Mouse (Mus musculus) CH12.LX (cell line): ENCODE results near the gene Ddah2. TPM values are rescaled to one million over a fixed set of nuclear protein-coding genes. Genes with fewer than 3 reads are reported as not detected.

Experiments
- DNase-seq: peaks from one replicate; pipeline ENCODE4 v3.0.0-alpha.2; 2013; ENCODE audit errors: extremely low read depth
- H3K27ac ChIP-seq: 2 replicates; pipeline ENCODE4 v1.5.1; 2012; ENCODE audit warnings: low read depth, mild to moderate bottlenecking, control low read depth, moderate library complexity; ENCODE audit not compliant: insufficient read depth
- H3K27me3 ChIP-seq: replicated peaks from 2 replicates; pipeline ENCODE3; 2012; ENCODE audit warnings: inconsistent platforms
- H3K36me3 ChIP-seq, 2 experiments: replicated peaks in 1 of 2; 2 replicates each; pipeline versions ENCODE3 to v1.6.1; 2012; ENCODE audit warnings: inconsistent platforms in 1 of 2, low read length in 1 of 2, mild to moderate bottlenecking in 1 of 2, mixed read lengths in 1 of 2, moderate library complexity in 1 of 2; ENCODE audit not compliant: control insufficient read depth in 1 of 2, insufficient read depth in 1 of 2
- H3K4me1 ChIP-seq, 2 experiments: 2 replicates each; pipeline ENCODE4 v1.6.1; 2012; ENCODE audit warnings: inconsistent platforms in 1 of 2, moderate library complexity in 1 of 2; ENCODE audit not compliant: insufficient read depth in 2 of 2, control insufficient read depth in 1 of 2
- H3K4me2 ChIP-seq: 2 replicates; pipeline ENCODE4 v1.6.1; 2012; ENCODE audit warnings: low read depth, mild to moderate bottlenecking, control low read depth; ENCODE audit not compliant: poor library complexity, insufficient read depth, severe bottlenecking
- H3K4me3 ChIP-seq, 3 experiments: fragments of 150-350 bp in 1 of 3; sonication (generic) in 1 of 3; replicated peaks in 1 of 3; 2 replicates each; pipeline versions ENCODE3 to v1.5.1; 2011 to 2012; ENCODE audit warnings: low read depth in 2 of 3, low read length in 2 of 3, mild to moderate bottlenecking in 2 of 3, moderate library complexity in 2 of 3, control low read depth in 1 of 3, improper control_type of control experiment in 1 of 3, inconsistent platforms in 1 of 3, mixed read lengths in 1 of 3; ENCODE audit not compliant: poor library complexity in 1 of 3
- H3K79me2 ChIP-seq: replicated peaks from 2 replicates; pipeline ENCODE4 v1.6.1; 2012; ENCODE audit warnings: mild to moderate bottlenecking, moderate library complexity; ENCODE audit not compliant: control insufficient read depth, poor library complexity, insufficient read depth, severe bottlenecking; ENCODE audit errors: extremely low read depth
- H3K9ac ChIP-seq: 2 replicates; pipeline ENCODE4 v1.6.1; 2012; ENCODE audit warnings: low read depth, mild to moderate bottlenecking, control low read depth, moderate library complexity; ENCODE audit not compliant: insufficient read depth
- H3K9me3 ChIP-seq: replicated peaks from 2 replicates; pipeline ENCODE3; 2012; ENCODE audit warnings: low read length, inconsistent platforms, mixed read lengths
- CHD2 ChIP-seq: IDR thresholded peaks from 2 replicates; pipeline ENCODE4 v1.6.1; 2011; ENCODE audit warnings: low read length, improper control_type of control experiment
- CTCF ChIP-seq, 2 experiments: IDR thresholded peaks in 1 of 2; conservative IDR thresholded peaks in 1 of 2; 2 replicates each; pipeline ENCODE4 v1.5.1; 2011 to 2012; ENCODE audit warnings: low read depth in 2 of 2, low read length in 2 of 2, improper control_type of control experiment in 1 of 2, inconsistent platforms in 1 of 2, mild to moderate bottlenecking in 1 of 2, moderate library complexity in 1 of 2
- E2F4 ChIP-seq: IDR thresholded peaks from 2 replicates; pipeline ENCODE4 v1.6.1; 2011; ENCODE audit warnings: low read depth, low read length, improper control_type of control experiment; ENCODE audit not compliant: insufficient replicate concordance
- ELF1 ChIP-seq: IDR thresholded peaks from 2 replicates; pipeline ENCODE4 v1.6.1; 2014; ENCODE audit warnings: low read depth, mild to moderate bottlenecking, inconsistent platforms, low read length, improper control_type of control experiment
- ETS1 ChIP-seq: conservative IDR thresholded peaks from 2 replicates; pipeline ENCODE4 v1.6.1; 2012; ENCODE audit warnings: low read depth, mild to moderate bottlenecking, inconsistent platforms, low read length, improper control_type of control experiment, moderate library complexity
- HCFC1 ChIP-seq: IDR thresholded peaks from 2 replicates; pipeline ENCODE4 v1.6.1; 2012; ENCODE audit warnings: low read depth, mild to moderate bottlenecking, inconsistent platforms, low read length, improper control_type of control experiment
- JUN ChIP-seq: IDR thresholded peaks from 2 replicates; pipeline ENCODE4 v1.6.1; 2011; ENCODE audit warnings: low read depth, mild to moderate bottlenecking, low read length, improper control_type of control experiment, moderate library complexity; ENCODE audit not compliant: insufficient read depth
- JUND ChIP-seq: conservative IDR thresholded peaks from 2 replicates; pipeline ENCODE4 v1.6.1; 2011; ENCODE audit warnings: low read depth, low read length, improper control_type of control experiment
- MAZ ChIP-seq: IDR thresholded peaks from 2 replicates; pipeline ENCODE4 v1.6.1; 2012; ENCODE audit warnings: low read depth, mild to moderate bottlenecking, inconsistent platforms, low read length, improper control_type of control experiment, moderate library complexity
- MEF2A ChIP-seq: IDR thresholded peaks from 2 replicates; pipeline ENCODE4 v1.6.1; 2014; ENCODE audit warnings: low read depth, mild to moderate bottlenecking, inconsistent platforms, low read length, improper control_type of control experiment, borderline replicate concordance
- MXI1 ChIP-seq: IDR thresholded peaks from 2 replicates; pipeline ENCODE4 v1.6.1; 2011; ENCODE audit warnings: mild to moderate bottlenecking, low read depth, low read length, improper control_type of control experiment
- NELFE ChIP-seq: IDR thresholded peaks from 2 replicates; pipeline ENCODE4 v1.6.1; 2011; ENCODE audit warnings: low read depth, low read length, improper control_type of control experiment
- NRF1 ChIP-seq: IDR thresholded peaks from 2 replicates; pipeline ENCODE4 v1.6.1; 2014; ENCODE audit warnings: low read depth, mild to moderate bottlenecking, inconsistent platforms, low read length, improper control_type of control experiment, moderate library complexity
- PAX5 ChIP-seq: IDR thresholded peaks from 2 replicates; pipeline ENCODE4 v1.6.1; 2012; ENCODE audit warnings: low read length, inconsistent platforms, mixed read lengths
- POLR2AphosphoS2 ChIP-seq: IDR thresholded peaks from 2 replicates; pipeline ENCODE4 v1.6.1; 2011; ENCODE audit warnings: low read depth, low read length, improper control_type of control experiment
- RAD21 ChIP-seq: IDR thresholded peaks from 2 replicates; pipeline ENCODE4 v1.6.1; 2011; ENCODE audit warnings: low read depth, mild to moderate bottlenecking, low read length, improper control_type of control experiment, moderate library complexity
- RCOR1 ChIP-seq: conservative IDR thresholded peaks from 2 replicates; pipeline ENCODE4 v1.6.1; 2012; ENCODE audit warnings: low read depth, mild to moderate bottlenecking, inconsistent platforms, low read length, improper control_type of control experiment
- SMC3 ChIP-seq: IDR thresholded peaks from 2 replicates; pipeline ENCODE4 v1.6.1; 2011; ENCODE audit warnings: low read depth, low read length, improper control_type of control experiment
- TBP ChIP-seq: conservative IDR thresholded peaks from 2 replicates; pipeline ENCODE4 v1.6.1; 2011; ENCODE audit warnings: low read depth, low read length, improper control_type of control experiment
- UBTF ChIP-seq: IDR thresholded peaks from 2 replicates; pipeline ENCODE4 v1.6.1; 2012; ENCODE audit warnings: low read depth, mild to moderate bottlenecking, inconsistent platforms, low read length, improper control_type of control experiment, moderate library complexity
- USF1 ChIP-seq: IDR thresholded peaks from 2 replicates; pipeline ENCODE4 v1.6.1; 2014; ENCODE audit warnings: low read depth, mild to moderate bottlenecking, inconsistent platforms, low read length, improper control_type of control experiment
- USF2 ChIP-seq: conservative IDR thresholded peaks from 2 replicates; pipeline ENCODE4 v1.6.1; 2011; ENCODE audit warnings: low read depth, low read length, improper control_type of control experiment
- ZC3H11A ChIP-seq: IDR thresholded peaks from 2 replicates; pipeline ENCODE4 v1.6.1; 2012; ENCODE audit warnings: low read depth, mild to moderate bottlenecking, inconsistent platforms, low read length, improper control_type of control experiment
- ZMIZ1 ChIP-seq: IDR thresholded peaks from 2 replicates; pipeline ENCODE4 v1.6.1; 2012; ENCODE audit warnings: low read depth, mild to moderate bottlenecking, inconsistent platforms, low read length, improper control_type of control experiment
- dilution Hi-C: fragments of 300-500 bp; cut with MboI; formaldehyde crosslinking; loops from 2 replicates; pipeline ENCODE4 v1.14.3; 2020; ENCODE audit warnings: low sequenced_read_pairs; ENCODE audit not compliant: extremely low pct_unique_long_range_greater_than_20kb, extremely low pct_ligation_motif_present
- in situ Hi-C: fragments of 300-500 bp; cut with MboI; formaldehyde crosslinking; loops from 3 replicates; pipeline ENCODE4 v1.14.3; 2019; ENCODE audit warnings: low sequenced_read_pairs, low pct_ligation_motif_present, low pct_unique_long_range_greater_than_20kb, mixed read lengths
- polyA plus RNA-seq: library from polyadenylated mRNA; unstranded; fragments of >175 nt; gene quantifications from 2 replicates; pipeline ENCODE4 v1.2.1, GENCODE M21; 2012; ENCODE audit warnings: low read depth; ENCODE audit not compliant: insufficient read length
- total RNA-seq, 2 experiments: library from RNA; depleted of rRNA; stranded (reverse); fragments of 300-350 nt in 1 of 2; fragments of >200 nt in 1 of 2; gene quantifications; 2 replicates each; pipeline ENCODE4 v1.2.3; 2012 to 2014

The Ddah2 gene
- total RNA-seq (2012; rRNA removed) (3.4 and 4.3 TPM in 2 replicates), total RNA-seq (2014; rRNA removed) (0.94 and 1.4 TPM in 2 replicates), polyA plus RNA-seq (4.8 and 6.3 TPM in 2 replicates)

DNA sequence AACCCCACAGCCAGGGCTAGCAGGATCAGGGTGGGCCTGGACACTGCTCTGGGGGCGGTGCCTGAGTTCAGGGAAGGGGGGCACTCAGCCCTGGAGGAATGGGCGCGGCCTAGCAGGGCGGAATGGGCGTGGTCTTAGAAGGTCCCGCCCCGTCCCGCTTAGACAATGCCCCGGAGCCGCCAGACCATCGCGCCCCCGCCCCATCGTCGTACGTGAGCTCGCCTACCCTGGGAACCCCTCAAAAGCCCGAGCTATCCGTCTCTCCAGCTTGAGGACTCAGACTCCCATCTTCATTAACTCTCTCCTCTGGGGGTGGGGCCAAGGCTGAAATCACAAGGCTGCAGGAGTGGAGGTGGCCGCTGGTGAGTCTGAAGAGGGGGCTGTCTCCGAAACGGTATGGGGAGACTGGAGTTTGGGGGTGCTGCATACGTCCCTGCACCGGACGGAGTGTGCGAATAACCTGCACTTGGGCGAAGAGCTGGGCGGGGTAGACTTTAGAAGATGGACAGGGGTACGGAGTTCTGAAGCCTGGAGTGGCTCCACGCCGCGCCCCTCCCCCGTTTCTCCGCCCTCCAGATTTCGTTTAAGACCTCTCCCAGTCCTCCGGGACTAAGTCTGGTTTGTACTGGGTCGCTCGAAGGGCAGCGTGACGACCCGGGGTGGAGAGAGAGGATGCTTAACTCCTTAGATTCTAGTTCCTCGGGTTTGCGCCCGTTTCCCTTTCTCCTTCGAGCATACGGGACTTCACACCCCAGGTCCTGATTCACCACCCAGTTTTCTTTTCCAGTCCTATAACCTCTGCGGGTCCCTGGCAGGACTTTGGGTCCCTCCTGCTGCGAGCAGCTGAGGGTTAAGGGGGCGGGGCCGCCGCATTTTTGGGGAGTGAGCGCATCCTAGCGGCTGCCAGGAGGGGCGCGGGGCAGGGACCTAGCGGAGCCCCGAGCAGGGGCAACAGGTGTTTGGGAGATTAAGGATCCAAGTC, at the start of gene Ddah2:
Gene Ddah2 (plus strand): TSS at position 125 of the 982 bp plus-strand sequence.
- no peak within 1 kb of the TSS for H3K4me2 ChIP-seq
- no peak within 1 kb of the TSS for H3K4me3 ChIP-seq
- peaks cover 58 to 87% of the 10 kb centered on the region in 2 experiments for H3K36me3 ChIP-seq
- H3K9me3 ChIP-seq: peaks cover 2% of the 10 kb centered on the region
- in situ Hi-C loops: no loop called here
- H3K4me1 ChIP-seq: peaks cover 2 to 7% of the 10 kb centered on the region in 2 experiments; a peak in 3 of 4 replicates
- H3K27me3 ChIP-seq: no peaks in the 10 kb centered on the region
- 0 out of 2 replicates have a peak, but pooled peaks cover 2% of the 10 kb centered on the region for H3K79me2 ChIP-seq
- dilution Hi-C loops: no loop called here
- no peak within 1 kb of the TSS for H3K9ac ChIP-seq
- DNase-seq: peak; percentile 57
- TF ChIP-seq JUN (no peak), UBTF (no peak), RAD21 (peak; percentile 62), POLR2AphosphoS2 (no peak), RCOR1 (no peak), ZMIZ1 (no peak), NRF1 (no peak), ELF1 (no peak), USF1 (no peak), PAX5 (no peak), CTCF (conservative IDR thresholded peaks at IDR 0.05 in 1 of 2, IDR thresholded peaks at IDR 0.05 in 1 of 2; ENCODE audit: low read depth in 2 of 2, low read length in 2 of 2) (peak in 1 of 2 experiments; percentile 65; a peak in 2 of 4 replicates), ETS1 (no peak), JUND (no peak), MAZ (0 out of 2 replicates have a peak, but pooled peaks have one; percentile 28), HCFC1 (no peak), CHD2 (no peak), SMC3 (peak; percentile 70), TBP (no peak), E2F4 (no peak), MXI1 (no peak), NELFE (no peak), USF2 (no peak), MEF2A (no peak), ZC3H11A (no peak; the same call in 1 of the 2 replicates)
- H3K27ac ChIP-seq: no peak within 1 kb of the TSS
